Mouse (Mus musculus): ENCODE data around the gene Znrd1as. TPM values are rescaled to one million over a fixed set of nuclear protein-coding genes. Genes with fewer than 3 reads are reported as not detected.

Gene Znrd1as
- total RNA-seq (2021), result 10 to 100 TPM; 11.2 to 14.7 TPM

- intact Hi-C loops (cut with DNase I), result loop anchor here (5.0 kb wide), 3 partner anchors 41 to 121 kb away; partner anchors contain the start of genes Gabbr1 and Trim26
These were observed at the start of gene Znrd1as, which contains the start of gene Znrd1 for GRCm38 (mm10) chr17:36957999-36958743. TSS of gene Znrd1as (plus strand) at chr17:36958592. TSS of gene Znrd1 (minus strand) at chr17:36958559.

GRCm38 (mm10) chr17:36909802-36910201 lies 48.6 kb upstream of the Znrd1as start:
- intact Hi-C loops (cut with DNase I), result no loop called here

More at GRCm38 (mm10) chr17:36957999-36958743, at the start of gene Znrd1as, which contains the start of gene Znrd1:
- peak; percentile 86 for DNase-seq (ENCODE audit: low spot score)

GRCm38 (mm10) chr17:36912031-36912430 lies 46.4 kb upstream of the Znrd1as start:
- intact Hi-C loops (cut with DNase I), result no loop called here
- no peak for DNase-seq (ENCODE audit: low spot score)

More at GRCm38 (mm10) chr17:36909802-36910201, 48.6 kb upstream of the Znrd1as start:
- DNase-seq (ENCODE audit: low spot score), result no peak

- intact Hi-C loops (cut with DNase I), result loop anchor here (1.0 to 2.0 kb wide), 3 partner anchors 21 to 133 kb away; no protein-coding TSS in a partner anchor
These were observed 44.3 kb upstream of the Znrd1as start for GRCm38 (mm10) chr17:36914108-36914507.

GRCm38 (mm10) chr17:36915076-36915475 lies 43.3 kb upstream of the Znrd1as start:
- intact Hi-C loops (cut with DNase I), result loop anchor here (1.0 to 5.0 kb wide), 4 partner anchors 22 to 132 kb away; partner anchors contain the start of genes Znrd1 and Znrd1as
- DNase-seq (ENCODE audit: low spot score), result no peak

More at GRCm38 (mm10) chr17:36914108-36914507, 44.3 kb upstream of the Znrd1as start:
- DNase-seq (ENCODE audit: low spot score), result no peak

GRCm38 (mm10) chr17:36920239-36920638 lies 38.2 kb upstream of the Znrd1as start:
- intact Hi-C loops (cut with DNase I), result no loop called here
- DNase-seq (ENCODE audit: low spot score), result no peak

GRCm38 (mm10) chr17:36922715-36923114 lies 35.7 kb upstream of the Znrd1as start:
- intact Hi-C loops (cut with DNase I), result no loop called here

GRCm38 (mm10) chr17:36923491-36923890 lies 34.9 kb upstream of the Znrd1as start:
- no peak for DNase-seq (ENCODE audit: low spot score)

More at GRCm38 (mm10) chr17:36922715-36923114, 35.7 kb upstream of the Znrd1as start:
- no peak for DNase-seq (ENCODE audit: low spot score)

GRCm38 (mm10) chr17:36927496-36928120 lies 30.8 kb upstream of the Znrd1as start:
- DNase-seq (ENCODE audit: low spot score), result no peak

More at GRCm38 (mm10) chr17:36923491-36923890, 34.9 kb upstream of the Znrd1as start:
- intact Hi-C loops (cut with DNase I), result no loop called here

GRCm38 (mm10) chr17:36929236-36929932 lies 29.0 kb upstream of the Znrd1as start:
- intact Hi-C loops (cut with DNase I), result no loop called here
- DNase-seq (ENCODE audit: low spot score), result no peak

More at GRCm38 (mm10) chr17:36927496-36928120, 30.8 kb upstream of the Znrd1as start:
- intact Hi-C loops (cut with DNase I), result no loop called here

GRCm38 (mm10) chr17:36930233-36930632 lies 28.2 kb upstream of the Znrd1as start:
- intact Hi-C loops (cut with DNase I), result no loop called here

GRCm38 (mm10) chr17:36931130-36931529 lies 27.3 kb upstream of the Znrd1as start:
- DNase-seq (ENCODE audit: low spot score), result no peak
- intact Hi-C loops (cut with DNase I), result no loop called here

More at GRCm38 (mm10) chr17:36930233-36930632, 28.2 kb upstream of the Znrd1as start:
- no peak for DNase-seq (ENCODE audit: low spot score)

- intact Hi-C loops (cut with DNase I), result loop anchor here (2.0 kb wide), 1 partner anchor 19 kb away; the partner anchor contains the start of gene Ppp1r11
- peak; percentile 41 for DNase-seq (ENCODE audit: low spot score)
These were observed 26.6 kb upstream of the Znrd1as start for GRCm38 (mm10) chr17:36931806-36932205.

- DNase-seq (ENCODE audit: low spot score), result no peak
- intact Hi-C loops (cut with DNase I), result no loop called here
These were observed 20.3 kb upstream of the Znrd1as start for GRCm38 (mm10) chr17:36938056-36938455.

GRCm38 (mm10) chr17:36942391-36942790 lies 16.0 kb upstream of the Znrd1as start:
- intact Hi-C loops (cut with DNase I), result no loop called here
- DNase-seq (ENCODE audit: low spot score), result peak; percentile 41

- intact Hi-C loops (cut with DNase I), result no loop called here
- no peak for DNase-seq (ENCODE audit: low spot score)
These were observed 15.5 kb upstream of the Znrd1as start, which contains the start of gene Rnf39 for GRCm38 (mm10) chr17:36942791-36943471. TSS of gene Rnf39 (plus strand) at chr17:36942918.

- intact Hi-C loops (cut with DNase I), result no loop called here
These were observed 14.7 kb upstream of the Znrd1as start for GRCm38 (mm10) chr17:36943691-36944090.

GRCm38 (mm10) chr17:36944121-36944775 lies 14.1 kb upstream of the Znrd1as start:
- DNase-seq (ENCODE audit: low spot score), result no peak
- intact Hi-C loops (cut with DNase I), result no loop called here

More at GRCm38 (mm10) chr17:36943691-36944090, 14.7 kb upstream of the Znrd1as start:
- no peak for DNase-seq (ENCODE audit: low spot score)

Measured in heart, postnatal 25 days (tissue).